Mouse (Mus musculus): ENCODE results near the gene Fnbp1. TPM values are rescaled to one million over a fixed set of nuclear protein-coding genes. Genes with fewer than 3 reads are reported as not detected.

Gene Fnbp1
- polyA plus RNA-seq, 1 experiment from 2014 or later = 34.1 TPM

DNA sequence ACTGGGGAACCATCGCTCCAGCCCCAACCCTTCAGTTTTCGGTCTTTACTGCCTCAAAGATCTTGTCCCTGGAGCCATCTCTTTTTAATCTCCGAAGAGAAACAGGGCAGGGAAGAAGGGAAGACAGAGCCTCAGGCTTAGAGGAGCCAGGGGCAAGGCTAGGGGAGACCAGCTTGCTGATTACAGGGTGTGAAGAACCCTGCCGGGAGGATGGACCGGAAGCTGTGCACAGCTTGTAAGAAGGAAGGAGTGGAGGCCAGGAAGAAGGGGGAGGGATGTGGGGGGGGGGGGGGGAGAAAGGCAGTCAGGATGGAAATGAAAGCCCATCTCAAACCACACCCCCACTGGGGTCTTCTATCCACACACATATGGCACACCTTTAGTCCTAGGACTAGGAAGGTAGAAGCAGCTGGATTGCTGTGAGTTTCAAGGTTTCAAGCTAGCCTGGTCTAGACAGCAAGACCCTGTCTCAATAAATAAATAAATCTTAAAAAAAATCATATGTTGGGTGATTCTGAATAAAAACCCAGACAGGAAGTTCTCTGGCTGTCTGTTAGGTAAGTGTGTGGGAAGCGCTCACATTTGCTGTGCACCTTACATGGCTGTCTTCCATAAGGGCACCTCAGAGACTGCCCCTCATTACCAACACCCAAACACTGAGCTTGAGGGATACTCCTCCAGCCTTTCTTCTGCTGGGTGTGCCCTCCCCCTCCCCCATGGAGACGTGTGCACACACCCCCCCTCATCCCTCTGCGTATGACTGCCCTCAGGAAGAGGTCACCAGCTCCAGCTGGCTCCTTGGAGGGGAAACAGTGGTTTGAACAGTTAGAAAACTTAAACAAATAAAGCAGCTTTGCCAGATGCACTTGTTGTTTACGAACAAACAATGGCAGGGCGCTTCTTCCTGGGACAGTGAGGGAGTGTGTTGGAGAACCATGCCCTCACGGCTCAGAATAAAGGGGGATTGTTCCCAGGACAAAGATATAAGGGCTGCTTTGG, 53.8 kb downstream of the Fnbp1 start:
- H3K9me3 ChIP-seq (replicated peaks) = no peaks in the 10 kb centered on the region
- WGBS = 29% methylated on average over 11 of the region's 11 CpGs
- ATAC-seq (ENCODE audit: low FRiP score) = no peak
- H3K9ac ChIP-seq (replicated peaks) = no peak overlapping the region
- no peaks in the 10 kb centered on the region for H3K27me3 ChIP-seq (replicated peaks)
- no peak overlapping the region for H3K4me2 ChIP-seq
- peak overlapping the region; percentile 2; the same call in 1 of the 2 replicates for H3K27ac ChIP-seq (replicated peaks)
- peaks cover 26% of the 10 kb centered on the region for H3K4me1 ChIP-seq
- H3K36me3 ChIP-seq = peaks cover 25% of the 10 kb centered on the region
- no peak overlapping the region for H3K4me3 ChIP-seq (replicated peaks)

GRCm38 (mm10) chr2:31087085-31087484, 54.7 kb downstream of the Fnbp1 start:
- 32% methylated on average over 5 of the region's 5 CpGs for WGBS
- no peak overlapping the region for H3K27ac ChIP-seq (replicated peaks)
- peaks cover 33% of the 10 kb centered on the region for H3K36me3 ChIP-seq
- H3K4me2 ChIP-seq = no peak overlapping the region
- peaks cover 26% of the 10 kb centered on the region for H3K4me1 ChIP-seq
- H3K9ac ChIP-seq (replicated peaks) = no peak overlapping the region
- H3K27me3 ChIP-seq (replicated peaks) = no peaks in the 10 kb centered on the region
- H3K4me3 ChIP-seq (replicated peaks) = no peak overlapping the region
- ATAC-seq (ENCODE audit: low FRiP score) = no peak
- no peaks in the 10 kb centered on the region for H3K9me3 ChIP-seq (replicated peaks)

GRCm38 (mm10) chr2:31086543-31086942, 55.3 kb downstream of the Fnbp1 start:
- no peak overlapping the region for H3K27ac ChIP-seq (replicated peaks)
- no peaks in the 10 kb centered on the region for H3K27me3 ChIP-seq (replicated peaks)
- H3K4me1 ChIP-seq = peaks cover 26% of the 10 kb centered on the region
- no peak overlapping the region for H3K4me2 ChIP-seq
- ATAC-seq (ENCODE audit: low FRiP score) = no peak
- H3K9ac ChIP-seq (replicated peaks) = no peak overlapping the region
- H3K36me3 ChIP-seq = peaks cover 33% of the 10 kb centered on the region
- no peaks in the 10 kb centered on the region for H3K9me3 ChIP-seq (replicated peaks)
- H3K4me3 ChIP-seq (replicated peaks) = no peak overlapping the region

DNA sequence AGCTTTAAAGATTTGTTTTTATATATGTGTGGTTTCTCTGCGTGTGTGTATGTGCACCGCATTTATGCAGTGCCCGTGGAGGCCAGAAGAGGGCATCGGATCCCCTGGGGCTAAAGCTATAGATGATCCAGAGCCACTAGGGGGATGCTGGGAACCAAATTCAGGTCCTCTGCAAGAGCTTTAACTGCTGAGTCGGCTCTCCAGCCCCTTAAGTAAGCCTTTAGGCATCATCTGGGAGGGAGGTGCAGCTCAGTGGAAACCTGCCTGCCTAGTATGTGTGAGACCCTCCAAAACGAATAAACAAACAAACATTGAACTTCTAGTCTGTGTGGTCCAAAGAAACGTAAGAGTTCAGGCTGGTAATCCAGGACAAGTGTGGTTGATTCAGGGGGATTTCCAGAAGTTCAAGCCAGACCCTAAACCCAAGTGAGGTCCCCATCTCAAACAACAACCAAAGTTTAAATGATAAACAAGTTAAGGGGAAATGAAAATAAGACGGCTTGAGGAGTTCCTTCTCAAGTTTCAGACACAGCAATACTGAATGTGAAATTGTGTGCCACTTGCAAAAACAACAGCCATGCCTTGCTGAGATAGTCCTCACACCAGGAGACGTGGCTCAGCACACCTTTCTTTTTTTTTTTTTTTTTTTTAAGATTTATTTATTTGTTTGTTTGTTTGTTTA, 57.5 kb downstream of the Fnbp1 start:
- Histone ChIP-seq H3K36me3 (peaks cover 41% of the 10 kb centered on the region), H3K9ac (replicated peaks) (no peak overlapping the region), H3K9me3 (replicated peaks) (no peaks in the 10 kb centered on the region), H3K27ac (replicated peaks) (no peak overlapping the region), H3K4me2 (no peak overlapping the region), H3K27me3 (replicated peaks) (no peaks in the 10 kb centered on the region), H3K4me3 (replicated peaks) (no peak overlapping the region), H3K4me1 (peaks cover 22% of the 10 kb centered on the region)
- WGBS = 96% methylated on average over 9 of the region's 9 CpGs
- ATAC-seq (ENCODE audit: low FRiP score) = no peak

GRCm38 (mm10) chr2:31083372-31083771, 58.4 kb downstream of the Fnbp1 start:
- no peak overlapping the region for H3K9ac ChIP-seq (replicated peaks)
- no peaks in the 10 kb centered on the region for H3K9me3 ChIP-seq (replicated peaks)
- H3K36me3 ChIP-seq = peaks cover 46% of the 10 kb centered on the region
- H3K4me1 ChIP-seq = peaks cover 15% of the 10 kb centered on the region
- no peaks in the 10 kb centered on the region for H3K27me3 ChIP-seq (replicated peaks)
- H3K4me3 ChIP-seq (replicated peaks) = no peak overlapping the region
- ATAC-seq (ENCODE audit: low FRiP score) = no peak
- 98% methylated on average over 8 of the region's 8 CpGs for WGBS
- no peak overlapping the region for H3K4me2 ChIP-seq
- no peak overlapping the region for H3K27ac ChIP-seq (replicated peaks)

DNA sequence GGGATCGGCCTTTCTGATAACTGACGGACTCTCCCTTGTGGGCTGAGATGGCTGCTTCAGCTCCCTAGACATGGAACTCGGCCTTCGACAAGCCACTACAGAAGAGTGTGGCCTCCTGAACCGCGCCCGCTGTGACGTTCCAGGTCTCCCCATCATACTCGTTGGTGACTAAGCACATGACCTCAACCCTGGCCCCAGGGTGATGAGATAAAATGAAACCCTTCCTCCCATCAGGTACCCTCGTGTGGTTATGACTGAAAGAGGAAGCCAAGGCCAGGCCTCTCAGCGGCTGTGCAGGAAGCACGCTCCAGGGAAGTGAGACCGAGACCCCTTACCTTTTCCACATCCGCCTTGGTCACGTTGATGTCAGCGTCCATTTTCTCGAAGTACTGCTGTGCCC, 59.2 kb downstream of the Fnbp1 start:
- Histone ChIP-seq H3K27me3 (replicated peaks) (no peaks in the 10 kb centered on the region), H3K4me3 (replicated peaks) (no peak overlapping the region), H3K9ac (replicated peaks) (no peak overlapping the region), H3K4me2 (no peak overlapping the region), H3K4me1 (peaks cover 8% of the 10 kb centered on the region; the same call in 1 of the 2 replicates), H3K9me3 (replicated peaks) (no peaks in the 10 kb centered on the region), H3K36me3 (peaks cover 46% of the 10 kb centered on the region), H3K27ac (replicated peaks) (no peak overlapping the region)
- ATAC-seq (ENCODE audit: low FRiP score) = no peak
- 93% methylated on average over 17 of the region's 17 CpGs for WGBS

- H3K9me3 ChIP-seq (replicated peaks) = no peaks in the 10 kb centered on the region
- peaks cover 50% of the 10 kb centered on the region for H3K36me3 ChIP-seq
- H3K4me2 ChIP-seq = no peak overlapping the region
- no peaks in the 10 kb centered on the region for H3K4me1 ChIP-seq
- no peak for ATAC-seq (ENCODE audit: low FRiP score)
- 81% methylated on average over 4 of the region's 4 CpGs for WGBS
- no peaks in the 10 kb centered on the region for H3K27me3 ChIP-seq (replicated peaks)
- no peak overlapping the region for H3K4me3 ChIP-seq (replicated peaks)
- H3K9ac ChIP-seq (replicated peaks) = no peak overlapping the region
- no peak overlapping the region for H3K27ac ChIP-seq (replicated peaks)
These were observed 60.5 kb downstream of the Fnbp1 start for GRCm38 (mm10) chr2:31081349-31081748.

DNA sequence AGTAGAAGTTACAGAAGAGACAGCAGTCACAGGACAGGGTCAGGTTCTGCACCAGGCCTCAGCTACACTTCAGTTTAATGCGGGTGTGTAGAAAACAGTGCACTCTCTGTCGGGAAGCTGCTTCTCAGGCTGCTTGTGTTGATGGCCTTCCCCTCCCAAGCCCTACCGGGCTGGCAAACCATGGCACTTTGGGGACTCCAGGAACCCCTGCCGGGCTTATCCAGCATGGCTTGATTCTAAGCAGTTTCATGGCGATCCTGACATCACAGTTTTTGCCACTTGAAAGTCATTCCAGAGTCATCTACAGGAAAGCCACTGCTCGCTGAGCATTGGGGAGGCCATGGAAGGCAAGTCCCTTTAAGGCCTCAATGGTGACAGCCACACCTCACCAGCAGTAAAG, 62.7 kb downstream of the Fnbp1 start:
- Histone ChIP-seq H3K4me1 (no peaks in the 10 kb centered on the region), H3K9ac (replicated peaks) (no peak overlapping the region), H3K4me3 (replicated peaks) (no peak overlapping the region), H3K36me3 (peaks cover 36% of the 10 kb centered on the region), H3K9me3 (replicated peaks) (no peaks in the 10 kb centered on the region), H3K27me3 (replicated peaks) (no peaks in the 10 kb centered on the region), H3K4me2 (no peak overlapping the region), H3K27ac (replicated peaks) (no peak overlapping the region)
- 83% methylated on average over 6 of the region's 6 CpGs for WGBS
- ATAC-seq (ENCODE audit: low FRiP score) = no peak

- H3K9ac ChIP-seq (replicated peaks) = no peak overlapping the region
- 56% methylated on average over 5 of the region's 5 CpGs for WGBS
- H3K36me3 ChIP-seq = peaks cover 36% of the 10 kb centered on the region
- H3K27ac ChIP-seq (replicated peaks) = no peak overlapping the region
- H3K4me1 ChIP-seq = no peaks in the 10 kb centered on the region
- no peak for ATAC-seq (ENCODE audit: low FRiP score)
- H3K9me3 ChIP-seq (replicated peaks) = no peaks in the 10 kb centered on the region
- no peak overlapping the region for H3K4me3 ChIP-seq (replicated peaks)
- no peaks in the 10 kb centered on the region for H3K27me3 ChIP-seq (replicated peaks)
- no peak overlapping the region for H3K4me2 ChIP-seq
These were observed 64.2 kb downstream of the Fnbp1 start for GRCm38 (mm10) chr2:31077574-31077973.

- no peak overlapping the region for H3K4me3 ChIP-seq (replicated peaks)
- no peak for ATAC-seq (ENCODE audit: low FRiP score)
- 94% methylated on average over 16 of the region's 16 CpGs for WGBS
These were observed 65.3 kb downstream of the Fnbp1 start for GRCm38 (mm10) chr2:31076351-31077140.

DNA sequence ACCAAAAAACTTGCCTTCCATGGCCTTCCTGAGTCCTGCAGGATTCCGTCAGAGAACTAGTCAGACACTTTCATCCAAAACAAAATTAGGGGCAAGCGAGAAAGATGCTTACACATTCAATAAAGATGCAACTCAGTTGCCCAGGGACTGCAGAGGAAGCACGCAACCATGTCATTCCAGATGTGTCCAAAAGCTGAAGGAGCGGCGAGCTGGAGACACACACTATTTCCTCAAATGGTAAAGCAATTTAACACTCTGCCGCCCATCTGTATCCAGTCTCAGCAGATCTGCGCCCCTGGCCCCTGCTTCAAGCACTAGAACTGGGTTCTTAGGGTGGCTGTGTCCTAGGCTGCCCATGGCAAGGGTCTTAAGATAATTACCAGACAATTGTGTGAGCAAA, 66.0 kb downstream of the Fnbp1 start:
- H3K27me3 ChIP-seq (replicated peaks) = no peaks in the 10 kb centered on the region
- no peak overlapping the region for H3K9ac ChIP-seq (replicated peaks)
- peaks cover 37% of the 10 kb centered on the region for H3K36me3 ChIP-seq
- H3K4me3 ChIP-seq (replicated peaks) = no peak overlapping the region
- H3K4me2 ChIP-seq = no peak overlapping the region
- no peaks in the 10 kb centered on the region for H3K9me3 ChIP-seq (replicated peaks)
- H3K4me1 ChIP-seq = no peaks in the 10 kb centered on the region
- no peak for ATAC-seq (ENCODE audit: low FRiP score)
- no peak overlapping the region for H3K27ac ChIP-seq (replicated peaks)
- WGBS = 80% methylated on average over 7 of the region's 7 CpGs

More at GRCm38 (mm10) chr2:31076351-31077140, 65.3 kb downstream of the Fnbp1 start:
- Histone ChIP-seq H3K4me1 (no peaks in the 10 kb centered on the region), H3K27ac (replicated peaks) (no peak overlapping the region), H3K9me3 (replicated peaks) (no peaks in the 10 kb centered on the region), H3K4me2 (no peak overlapping the region), H3K36me3 (peaks cover 40% of the 10 kb centered on the region), H3K9ac (replicated peaks) (no peak overlapping the region), H3K27me3 (replicated peaks) (no peaks in the 10 kb centered on the region)

Measured in neural tube, embryonic 15.5 days (tissue).